Mouse (Mus musculus): ENCODE measurements around the gene Cd4. TPM values are rescaled to one million over a fixed set of nuclear protein-coding genes. Genes with fewer than 3 reads are reported as not detected.

The Cd4 gene
- polyA plus RNA-seq (2014; fragmentation: Nextera tagmentation; extraction: Ambion mirVana): 0.19 TPM in 1 of 2 replicates, not detected in the other

GRCm38 (mm10) chr6:124887986-124888385 is at the start of gene Cd4:
Gene Cd4, minus strand, starts transcription at chr6:124888221.
- Histone ChIP-seq H3K27me3 (ENCODE audit: control insufficient read depth, insufficient read depth, low read length) (no peaks in the 10 kb centered on the region), H3K9ac (ENCODE audit: low read depth, low read length) (no peak within 1 kb of the TSS), H3K36me3 (ENCODE audit: control insufficient read depth, insufficient read depth, low read length) (no peaks in the 10 kb centered on the region), H3K27ac (ENCODE audit: low read depth, low read length) (no peak within 1 kb of the TSS), H3K4me2 (replicated peaks; ENCODE audit: low read depth, low read length) (no peak within 1 kb of the TSS), H3K4me1 (replicated peaks; ENCODE audit: control insufficient read depth, insufficient read depth, low read length) (no peaks in the 10 kb centered on the region), H3K4me3 (ENCODE audit: low read depth, low read length) (no peak within 1 kb of the TSS), H3K9me3 (ENCODE audit: control insufficient read depth, low read length) (no peaks in the 10 kb centered on the region)
- ATAC-seq (ENCODE audit: low FRiP score) (no peak), DNase-seq (ENCODE audit: low spot score) (no peak)
- WGBS: 90% methylated on average over 9 of the region's 9 CpGs

- H3K4me1 ChIP-seq (replicated peaks; ENCODE audit: control insufficient read depth, insufficient read depth, low read length): peaks cover 2% of the 10 kb centered on the region; the same call in 1 of the 2 replicates
- no peaks in the 10 kb centered on the region for H3K27me3 ChIP-seq (ENCODE audit: control insufficient read depth, insufficient read depth, low read length)
- WGBS: 82% methylated on average over 2 of the region's 2 CpGs
- DNase-seq (ENCODE audit: low spot score) (no peak), ATAC-seq (ENCODE audit: low FRiP score) (no peak)
- H3K27ac ChIP-seq (ENCODE audit: low read depth, low read length): no peak overlapping the region
- H3K36me3 ChIP-seq (ENCODE audit: control insufficient read depth, insufficient read depth, low read length): peaks cover 11% of the 10 kb centered on the region
- no peak overlapping the region for H3K9ac ChIP-seq (ENCODE audit: low read depth, low read length)
- no peak overlapping the region for H3K4me2 ChIP-seq (replicated peaks; ENCODE audit: low read depth, low read length)
- no peak overlapping the region for H3K4me3 ChIP-seq (ENCODE audit: low read depth, low read length)
- H3K9me3 ChIP-seq (ENCODE audit: control insufficient read depth, low read length): no peaks in the 10 kb centered on the region
These were observed 49.5 kb upstream of the Cd4 start for GRCm38 (mm10) chr6:124937493-124937892.

- Histone ChIP-seq H3K27ac (ENCODE audit: low read depth, low read length) (no peak overlapping the region), H3K4me3 (ENCODE audit: low read depth, low read length) (no peak overlapping the region), H3K36me3 (ENCODE audit: control insufficient read depth, insufficient read depth, low read length) (peaks cover 11% of the 10 kb centered on the region), H3K4me2 (replicated peaks; ENCODE audit: low read depth, low read length) (no peak overlapping the region), H3K4me1 (replicated peaks; ENCODE audit: control insufficient read depth, insufficient read depth, low read length) (peaks cover 6% of the 10 kb centered on the region; the same call in 1 of the 2 replicates), H3K27me3 (ENCODE audit: control insufficient read depth, insufficient read depth, low read length) (no peaks in the 10 kb centered on the region), H3K9ac (ENCODE audit: low read depth, low read length) (no peak overlapping the region), H3K9me3 (ENCODE audit: control insufficient read depth, low read length) (no peaks in the 10 kb centered on the region)
- DNase-seq (ENCODE audit: low spot score): no peak
- no peak for ATAC-seq (ENCODE audit: low FRiP score)
- WGBS: 85% methylated on average over 1 of the region's 1 CpGs
These were observed 48.7 kb upstream of the Cd4 start for GRCm38 (mm10) chr6:124936681-124937080.

DNA sequence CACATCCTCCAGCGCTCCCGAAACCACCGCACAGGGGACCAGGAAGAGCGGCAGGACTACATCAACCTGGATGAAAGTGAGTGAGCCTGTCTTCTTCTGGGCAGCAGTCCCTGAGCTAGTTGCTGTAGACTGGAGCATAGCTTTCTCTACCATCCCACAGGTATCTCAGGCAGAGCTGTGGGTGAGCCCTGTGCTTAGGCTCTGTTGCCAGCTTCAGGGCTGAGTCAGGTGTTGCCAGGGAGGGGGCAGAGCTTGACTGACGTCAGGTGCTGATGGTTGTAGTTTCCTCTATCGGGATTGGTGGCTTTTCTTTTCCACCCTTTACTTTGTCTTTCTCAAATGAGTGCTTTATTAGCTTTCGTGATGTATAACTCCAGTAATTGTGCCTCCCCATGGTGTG is 46.6 kb upstream of the Cd4 start:
- Histone ChIP-seq H3K4me3 (ENCODE audit: low read depth, low read length) (no peak overlapping the region), H3K4me1 (replicated peaks; ENCODE audit: control insufficient read depth, insufficient read depth, low read length) (peaks cover 6% of the 10 kb centered on the region; the same call in 1 of the 2 replicates), H3K9ac (ENCODE audit: low read depth, low read length) (no peak overlapping the region), H3K4me2 (replicated peaks; ENCODE audit: low read depth, low read length) (no peak overlapping the region), H3K36me3 (ENCODE audit: control insufficient read depth, insufficient read depth, low read length) (peaks cover 11% of the 10 kb centered on the region), H3K9me3 (ENCODE audit: control insufficient read depth, low read length) (no peaks in the 10 kb centered on the region), H3K27ac (ENCODE audit: low read depth, low read length) (no peak overlapping the region), H3K27me3 (ENCODE audit: control insufficient read depth, insufficient read depth, low read length) (no peaks in the 10 kb centered on the region)
- ATAC-seq (ENCODE audit: low FRiP score) (no peak), DNase-seq (ENCODE audit: low spot score) (no peak)
- WGBS: 96% methylated on average over 7 of the region's 7 CpGs

DNA sequence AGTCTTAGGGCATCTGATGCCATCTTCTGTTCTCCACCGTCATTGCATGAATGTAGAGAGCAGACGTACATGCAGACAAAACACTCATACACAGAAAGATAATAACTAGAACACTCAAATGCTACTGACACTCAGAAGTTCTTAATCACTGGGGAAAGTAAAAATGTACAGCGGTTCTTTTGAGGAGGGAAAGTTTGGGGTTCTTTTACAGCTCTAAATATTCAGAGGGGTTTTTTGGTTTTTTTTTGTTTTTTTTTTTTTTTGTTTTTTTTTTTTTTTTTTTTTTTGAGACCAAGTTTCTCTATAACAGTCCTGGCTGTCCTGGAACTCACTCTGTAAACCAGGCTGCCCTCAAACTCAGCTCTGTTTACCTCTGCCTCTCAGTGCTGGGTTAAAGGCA is 45.1 kb upstream of the Cd4 start:
- no peak for DNase-seq (ENCODE audit: low spot score)
- H3K27me3 ChIP-seq (ENCODE audit: control insufficient read depth, insufficient read depth, low read length): no peaks in the 10 kb centered on the region
- H3K27ac ChIP-seq (ENCODE audit: low read depth, low read length): no peak overlapping the region
- H3K9me3 ChIP-seq (ENCODE audit: control insufficient read depth, low read length): no peaks in the 10 kb centered on the region
- peaks cover 6% of the 10 kb centered on the region; the same call in 1 of the 2 replicates for H3K4me1 ChIP-seq (replicated peaks; ENCODE audit: control insufficient read depth, insufficient read depth, low read length)
- H3K9ac ChIP-seq (ENCODE audit: low read depth, low read length): no peak overlapping the region
- H3K4me3 ChIP-seq (ENCODE audit: low read depth, low read length): no peak overlapping the region
- peaks cover 11% of the 10 kb centered on the region for H3K36me3 ChIP-seq (ENCODE audit: control insufficient read depth, insufficient read depth, low read length)
- no peak for ATAC-seq (ENCODE audit: low FRiP score)
- WGBS: 95% methylated on average over 3 of the region's 3 CpGs
- H3K4me2 ChIP-seq (replicated peaks; ENCODE audit: low read depth, low read length): no peak overlapping the region

DNA sequence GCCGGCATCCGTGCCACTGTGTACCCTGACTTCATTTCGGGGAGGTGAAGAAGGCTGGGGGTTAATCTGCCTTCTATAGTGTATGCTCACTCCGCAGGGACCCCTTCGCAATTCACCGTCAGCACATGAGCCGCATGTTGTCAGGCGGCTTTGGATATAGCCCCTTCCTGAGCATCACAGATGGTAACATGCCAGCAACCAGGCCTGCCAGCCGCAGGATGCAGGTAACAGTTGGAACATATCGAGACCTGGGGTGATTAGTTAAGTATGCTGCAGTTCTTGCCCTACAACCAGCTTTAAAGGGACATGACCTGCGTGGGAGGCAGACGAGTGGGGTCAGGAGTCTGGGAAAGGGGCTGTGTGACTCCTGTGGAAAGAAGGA is 44.3 kb upstream of the Cd4 start:
- Histone ChIP-seq H3K27ac (ENCODE audit: low read depth, low read length) (no peak overlapping the region), H3K4me3 (ENCODE audit: low read depth, low read length) (peak overlapping the region; percentile 86), H3K9me3 (ENCODE audit: control insufficient read depth, low read length) (no peaks in the 10 kb centered on the region), H3K36me3 (ENCODE audit: control insufficient read depth, insufficient read depth, low read length) (peaks cover 11% of the 10 kb centered on the region), H3K27me3 (ENCODE audit: control insufficient read depth, insufficient read depth, low read length) (no peaks in the 10 kb centered on the region), H3K9ac (ENCODE audit: low read depth, low read length) (peak overlapping the region; percentile 93), H3K4me1 (replicated peaks; ENCODE audit: control insufficient read depth, insufficient read depth, low read length) (peaks cover 6% of the 10 kb centered on the region; the same call in 1 of the 2 replicates), H3K4me2 (replicated peaks; ENCODE audit: low read depth, low read length) (peak overlapping the region; percentile 77)
- ATAC-seq (ENCODE audit: low FRiP score): no peak
- DNase-seq (ENCODE audit: low spot score): no peak
- WGBS: 50% methylated on average over 12 of the region's 12 CpGs

- Histone ChIP-seq H3K4me3 (ENCODE audit: low read depth, low read length) (peak overlapping the region; percentile 86), H3K4me1 (replicated peaks; ENCODE audit: control insufficient read depth, insufficient read depth, low read length) (peaks cover 6% of the 10 kb centered on the region; the same call in 1 of the 2 replicates), H3K27me3 (ENCODE audit: control insufficient read depth, insufficient read depth, low read length) (no peaks in the 10 kb centered on the region), H3K27ac (ENCODE audit: low read depth, low read length) (peak overlapping the region; percentile 91), H3K4me2 (replicated peaks; ENCODE audit: low read depth, low read length) (peak overlapping the region; percentile 77), H3K9ac (ENCODE audit: low read depth, low read length) (peak overlapping the region; percentile 93), H3K9me3 (ENCODE audit: control insufficient read depth, low read length) (no peaks in the 10 kb centered on the region), H3K36me3 (ENCODE audit: control insufficient read depth, insufficient read depth, low read length) (peaks cover 11% of the 10 kb centered on the region)
- ATAC-seq (ENCODE audit: low FRiP score) (peak; percentile 45), DNase-seq (ENCODE audit: low spot score) (peak; percentile 66)
- WGBS: 1% methylated on average over 46 of the region's 48 CpGs
These were observed 43.7 kb upstream of the Cd4 start for GRCm38 (mm10) chr6:124931525-124932313.

DNA sequence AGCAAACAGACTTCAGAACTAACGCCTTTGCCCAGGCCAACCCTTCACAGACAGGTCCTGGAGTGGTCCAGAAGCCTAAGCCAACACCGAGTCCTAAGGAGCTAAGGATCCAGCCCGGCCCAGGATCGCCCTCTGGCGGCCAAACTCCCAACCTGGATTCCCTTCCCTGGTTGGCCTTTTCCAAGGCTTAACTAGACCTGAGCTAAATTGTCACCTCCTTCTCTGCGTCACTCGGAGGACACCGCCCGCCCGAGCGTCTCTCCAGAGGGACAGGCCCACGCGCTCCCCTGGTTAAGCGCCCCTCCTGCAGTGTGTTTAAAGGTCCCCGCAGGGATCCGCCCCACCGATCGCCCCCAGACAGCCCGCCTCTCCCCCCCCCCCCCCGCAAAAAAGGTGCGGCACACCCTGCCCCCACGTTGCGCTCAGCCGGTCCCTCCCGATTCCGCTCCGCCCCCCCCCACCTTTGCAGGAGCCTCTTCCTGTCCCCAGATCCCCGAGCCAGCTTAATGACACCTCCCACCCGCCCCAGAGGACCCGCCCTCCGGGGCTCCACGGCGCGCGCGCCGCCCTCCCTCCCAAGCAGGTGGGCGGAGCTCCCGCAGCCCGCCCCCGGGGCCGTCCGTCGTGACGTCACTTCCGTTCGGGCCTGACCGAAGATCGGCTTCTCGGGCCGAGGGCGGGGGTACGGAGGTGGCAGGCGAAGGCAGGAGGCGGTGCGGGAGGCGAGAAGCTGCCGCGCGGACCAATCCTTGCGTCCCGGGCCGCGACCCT is 42.9 kb upstream of the Cd4 start, which contains the start of gene Mlf2:
Gene Mlf2 (plus strand): TSS at position 633 of the 771 bp plus-strand sequence.
- DNase-seq (ENCODE audit: low spot score) (peak; percentile 99), ATAC-seq (ENCODE audit: low FRiP score) (peak; percentile 95)
- peak within 1 kb of the TSS; percentile 77 for H3K4me2 ChIP-seq (replicated peaks; ENCODE audit: low read depth, low read length)
- WGBS: under 1% methylated on average over 56 of the region's 64 CpGs
- H3K27me3 ChIP-seq (ENCODE audit: control insufficient read depth, insufficient read depth, low read length): no peaks in the 10 kb centered on the region
- no peaks in the 10 kb centered on the region for H3K9me3 ChIP-seq (ENCODE audit: control insufficient read depth, low read length)
- peaks cover 6% of the 10 kb centered on the region; the same call in 1 of the 2 replicates for H3K4me1 ChIP-seq (replicated peaks; ENCODE audit: control insufficient read depth, insufficient read depth, low read length)
- H3K9ac ChIP-seq (ENCODE audit: low read depth, low read length): peak within 1 kb of the TSS; percentile 93
- peaks cover 11% of the 10 kb centered on the region for H3K36me3 ChIP-seq (ENCODE audit: control insufficient read depth, insufficient read depth, low read length)
- peak within 1 kb of the TSS; percentile 86 for H3K4me3 ChIP-seq (ENCODE audit: low read depth, low read length)
- H3K27ac ChIP-seq (ENCODE audit: low read depth, low read length): peak within 1 kb of the TSS; percentile 91

Data from hindbrain, embryonic 11.5 days (tissue).